Mouse (Mus musculus) bone marrow, adult 2 months (tissue): ENCODE measurements at regions not wholly inside any gene's neighbourhood (a gene's known extent, or its start where the extent isn't known, plus 50 kb on each side); places are given as distances from the start of the nearest gene placed in this dataset.

Source experiments
- CTCF ChIP-seq: fragments of 200-500 bp; IDR thresholded peaks from 2 replicates; pipeline ENCODE4 v1.5.1; 2011; ENCODE audit warnings: low read length, control low read depth; ENCODE audit not compliant: control insufficient read depth, insufficient read depth
- POLR2A ChIP-seq: fragments of 200-500 bp; IDR thresholded peaks from 2 replicates; pipeline ENCODE4 v1.6.1; 2011; ENCODE audit warnings: low read depth, mild to moderate bottlenecking, control low read depth, low read length, borderline replicate concordance; ENCODE audit not compliant: control insufficient read depth

- no peak for TF ChIP-seq CTCF
- TF ChIP-seq POLR2A = no peak
These were observed 251.0 kb upstream of the Myo3a start for GRCm38 (mm10) chr2:21976337-21976736.
